Mouse (Mus musculus): ENCODE data around the gene H2afb1.
"Not testable (repeated sequence)": the region's sequence is repeated elsewhere in the genome, so short reads cannot be mapped to it uniquely, and the experiment has no call there.

H2afb1 gene

DNA sequence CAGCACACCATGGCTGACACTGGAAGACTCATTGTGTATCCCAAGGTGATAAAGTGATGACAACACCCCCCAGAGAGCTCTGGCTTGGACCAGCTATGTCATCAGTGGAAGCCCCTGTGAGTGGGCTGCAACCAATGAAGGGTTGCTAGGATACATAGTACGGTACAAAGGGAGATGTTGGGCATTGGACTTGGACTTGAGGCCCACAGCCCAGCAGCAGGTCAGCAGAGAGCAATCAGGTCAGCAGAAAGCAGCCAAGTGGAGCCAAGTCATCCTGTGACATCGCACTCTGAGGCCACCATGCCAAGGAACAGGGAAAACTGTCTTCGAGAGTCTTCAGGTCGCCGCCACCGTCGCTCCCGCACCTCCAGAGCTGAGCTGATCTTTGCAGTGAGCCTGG lies at the start of gene H2afb1:
Gene H2afb1, plus strand, starts transcription at position 301 of the 400 bp plus-strand sequence.
- in situ Hi-C loops (cut with MboI, MseI), result not testable (repeated sequence)

DNA sequence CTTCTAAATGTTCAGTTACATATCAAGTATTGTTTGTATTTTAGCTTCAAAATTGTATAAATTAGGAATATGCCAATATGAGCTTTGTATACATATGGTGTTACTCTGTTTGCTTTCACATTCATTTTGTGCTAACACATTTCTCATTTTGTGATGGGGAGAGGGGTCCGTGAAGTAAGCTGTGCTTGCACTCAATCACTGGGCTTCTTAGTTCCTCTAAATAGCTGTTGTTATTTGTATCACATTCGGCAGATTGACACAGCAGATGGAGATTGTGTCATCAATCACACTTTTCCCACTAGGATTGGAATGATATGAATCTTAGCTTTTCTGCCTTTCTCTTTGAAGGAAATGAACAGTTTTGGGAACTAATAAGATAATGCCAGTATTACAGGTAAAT lies 21.5 kb downstream of the H2afb1 start:
- in situ Hi-C loops (cut with MboI, MseI), result no loop called here

Data from T-helper 2 cell (primary cell).